Mouse (Mus musculus) megakaryocyte, adult 5-6 weeks (primary cell): ENCODE results near the gene Tmem94. TPM values are rescaled to one million over a fixed set of nuclear protein-coding genes. Genes with fewer than 3 reads are reported as not detected.

Experiments
- ATAC-seq: 2 replicates; pipeline ENCODE4 v1.8.0; 2016; ENCODE audit warnings: mild to moderate bottlenecking, inconsistent platforms; ENCODE audit not compliant: poor library complexity, severe bottlenecking
- total RNA-seq, 2 experiments: library from RNA; stranded (forward) in 1 of 2; stranded (reverse) in 1 of 2; fragments of 153-499, 151-499 nt in 1 of 2; fragments of 221-1000, 200-1000 nt in 1 of 2; gene quantifications; 2 replicates each; pipeline versions ENCODE4 v1.2.3 to v1.2.4; 2015 to 2017

Gene Tmem94
- total RNA-seq, 2 experiments from 2014 or later: 15.9 to 16.1 TPM

- ATAC-seq: no peak
Observed at GRCm38 (mm10) chr11:115829036-115829435, 63.8 kb downstream of the Tmem94 start.

- no peak for ATAC-seq
Observed at GRCm38 (mm10) chr11:115830550-115831325, 65.5 kb downstream of the Tmem94 start.

DNA sequence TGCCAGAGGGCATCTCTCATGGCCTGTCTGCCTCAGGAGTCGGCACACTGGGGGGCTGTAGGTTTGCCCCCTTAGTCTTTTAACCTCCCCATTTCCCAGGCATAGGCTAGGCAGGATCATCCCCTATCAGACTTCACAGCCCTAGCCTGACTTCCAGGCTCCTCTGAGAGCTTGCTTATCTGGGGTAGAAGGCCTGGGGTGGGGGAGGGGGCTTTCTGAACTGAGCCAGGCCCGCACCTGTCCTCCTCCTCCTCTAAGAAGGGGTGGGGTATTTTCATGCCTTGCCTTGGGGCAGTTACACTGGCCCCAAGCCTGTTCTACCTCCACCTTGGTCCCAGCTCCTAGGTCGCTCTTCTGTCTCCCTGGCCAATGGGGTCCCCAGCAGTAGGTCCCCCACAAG lies 66.3 kb downstream of the Tmem94 start:
- no peak for ATAC-seq

DNA sequence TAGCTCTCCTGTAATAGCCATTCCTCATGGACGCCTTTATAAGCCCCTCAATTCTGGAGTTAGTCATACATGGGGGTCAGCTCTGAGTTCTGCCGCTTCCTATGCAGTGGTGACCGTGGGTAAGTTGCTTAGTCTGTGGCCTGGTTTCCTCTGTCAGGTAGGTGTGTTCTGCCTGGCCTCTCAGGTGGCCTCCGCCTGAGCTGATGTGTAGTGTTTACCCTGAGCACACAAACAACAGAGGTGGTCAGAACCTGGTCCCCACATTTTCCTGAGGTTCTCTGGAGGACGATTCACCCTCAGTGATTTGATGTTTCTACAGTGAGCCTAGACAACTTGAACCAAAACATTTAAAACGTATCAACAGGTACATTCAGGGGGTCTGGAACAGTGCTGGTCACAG lies 66.8 kb downstream of the Tmem94 start:
- no peak for ATAC-seq

DNA sequence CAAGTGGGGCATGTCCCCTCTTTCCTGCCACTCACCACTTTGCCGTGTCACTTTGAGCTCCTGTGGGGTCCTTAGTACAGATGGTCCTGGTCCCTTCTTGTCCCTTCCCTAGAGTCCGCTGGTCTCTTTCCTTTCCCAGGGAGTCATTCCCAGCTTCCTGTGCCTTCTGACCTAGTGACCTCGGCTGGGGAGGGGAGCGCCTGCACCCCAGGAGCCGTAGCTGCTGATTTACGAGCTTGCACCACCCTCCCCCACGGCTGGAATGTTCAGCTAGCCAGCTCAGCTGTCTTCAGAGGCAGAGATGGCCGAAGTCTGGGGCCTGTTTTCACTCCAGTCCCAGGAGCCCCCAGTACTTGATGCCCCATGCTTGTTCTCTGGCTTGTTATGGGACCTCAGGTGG lies 67.3 kb downstream of the Tmem94 start:
- no peak for ATAC-seq

- no peak for ATAC-seq
Observed at GRCm38 (mm10) chr11:115833021-115833513, 67.8 kb downstream of the Tmem94 start.

- ATAC-seq: no peak
Observed at GRCm38 (mm10) chr11:115834033-115834432, 68.8 kb downstream of the Tmem94 start.

DNA sequence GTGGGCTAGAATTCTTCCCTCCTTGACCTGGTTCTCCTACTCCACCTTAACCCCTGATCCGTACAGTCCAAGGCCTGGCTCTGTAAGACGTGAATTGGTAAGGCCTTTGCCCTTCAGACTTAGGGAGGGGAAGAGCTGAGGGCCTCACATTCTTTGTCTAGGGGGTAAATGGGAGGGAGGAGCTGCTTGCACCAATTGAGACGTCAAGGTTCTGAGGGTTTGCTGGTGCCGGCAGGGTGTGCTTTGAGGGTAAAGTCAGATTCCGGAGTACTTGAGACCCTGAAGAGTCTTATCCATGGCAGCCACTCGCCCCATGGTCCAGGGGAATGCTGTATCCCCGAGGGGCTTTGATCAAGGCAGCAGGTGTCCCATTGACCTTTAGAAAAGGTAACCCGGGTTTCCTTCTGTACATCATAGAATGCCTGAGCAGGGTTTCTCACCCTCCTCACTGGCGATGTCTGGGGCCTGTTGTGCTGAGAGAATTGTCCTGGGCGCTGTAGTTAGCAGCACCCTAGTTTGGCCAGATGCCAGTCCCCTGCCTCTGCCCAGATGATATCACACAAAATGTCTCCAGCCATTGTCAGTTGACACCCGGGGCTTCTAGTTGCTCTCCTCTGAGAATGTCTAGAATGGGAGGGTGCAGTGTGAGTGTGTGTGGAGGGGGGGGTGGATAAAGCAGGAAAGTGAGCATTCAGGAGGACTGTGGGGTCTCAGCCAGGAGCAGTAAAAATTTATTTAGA lies 71.6 kb downstream of the Tmem94 start:
- ATAC-seq: no peak

GRCm38 (mm10) chr11:115837606-115838345 lies 72.5 kb downstream of the Tmem94 start:
- ATAC-seq: no peak

GRCm38 (mm10) chr11:115838895-115839311 lies 73.7 kb downstream of the Tmem94 start:
- ATAC-seq: no peak

GRCm38 (mm10) chr11:115839732-115840131 lies 74.5 kb downstream of the Tmem94 start:
- ATAC-seq: no peak

DNA sequence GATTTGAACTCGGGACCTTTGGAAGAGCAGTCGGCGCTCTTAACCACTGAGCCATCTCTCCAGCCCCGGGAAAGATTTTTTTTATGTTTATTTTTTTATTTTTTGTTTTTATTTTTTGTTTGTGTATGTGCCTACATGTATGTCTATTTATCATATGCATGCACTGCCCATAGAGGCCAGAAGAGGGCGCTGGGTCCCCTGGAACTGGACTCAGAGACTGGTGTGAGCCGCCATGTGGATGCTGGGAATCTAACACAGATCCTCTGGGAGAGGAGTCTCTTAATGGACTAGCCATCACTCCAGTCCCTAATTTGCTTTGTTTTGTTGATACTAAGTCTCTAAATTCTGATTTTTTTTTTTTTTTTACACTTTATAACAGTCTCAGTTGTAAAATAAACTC lies 75.8 kb downstream of the Tmem94 start:
- ATAC-seq: no peak

DNA sequence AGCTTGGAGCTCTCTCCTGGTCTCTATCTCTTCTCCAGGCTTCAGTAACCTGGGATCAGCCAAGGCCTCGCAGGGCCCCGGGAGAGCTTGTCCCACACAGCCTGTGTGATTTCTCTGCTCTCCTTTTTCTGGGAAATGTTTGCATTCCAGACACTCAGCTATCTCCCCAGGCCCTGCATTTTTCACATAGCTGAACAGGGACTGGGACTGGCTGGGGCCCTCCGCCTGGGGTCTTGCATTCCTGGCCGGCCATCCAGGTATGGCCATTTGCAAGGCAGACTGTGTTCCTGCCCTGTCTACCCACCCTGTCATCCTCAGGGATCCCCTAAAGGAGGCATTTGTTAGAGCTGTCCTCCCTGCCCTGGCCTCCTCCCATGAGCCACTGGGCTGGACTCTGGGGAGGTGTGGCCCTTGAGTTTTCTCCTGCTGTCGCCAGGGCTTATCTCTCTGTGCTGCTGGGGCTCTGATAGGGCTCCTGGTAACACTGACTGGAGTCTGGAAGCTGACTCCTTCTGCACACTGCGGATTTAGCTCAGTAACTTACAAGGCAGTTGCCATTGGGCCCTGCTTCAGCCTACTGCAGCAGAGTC lies 76.8 kb downstream of the Tmem94 start:
- no peak for ATAC-seq

DNA sequence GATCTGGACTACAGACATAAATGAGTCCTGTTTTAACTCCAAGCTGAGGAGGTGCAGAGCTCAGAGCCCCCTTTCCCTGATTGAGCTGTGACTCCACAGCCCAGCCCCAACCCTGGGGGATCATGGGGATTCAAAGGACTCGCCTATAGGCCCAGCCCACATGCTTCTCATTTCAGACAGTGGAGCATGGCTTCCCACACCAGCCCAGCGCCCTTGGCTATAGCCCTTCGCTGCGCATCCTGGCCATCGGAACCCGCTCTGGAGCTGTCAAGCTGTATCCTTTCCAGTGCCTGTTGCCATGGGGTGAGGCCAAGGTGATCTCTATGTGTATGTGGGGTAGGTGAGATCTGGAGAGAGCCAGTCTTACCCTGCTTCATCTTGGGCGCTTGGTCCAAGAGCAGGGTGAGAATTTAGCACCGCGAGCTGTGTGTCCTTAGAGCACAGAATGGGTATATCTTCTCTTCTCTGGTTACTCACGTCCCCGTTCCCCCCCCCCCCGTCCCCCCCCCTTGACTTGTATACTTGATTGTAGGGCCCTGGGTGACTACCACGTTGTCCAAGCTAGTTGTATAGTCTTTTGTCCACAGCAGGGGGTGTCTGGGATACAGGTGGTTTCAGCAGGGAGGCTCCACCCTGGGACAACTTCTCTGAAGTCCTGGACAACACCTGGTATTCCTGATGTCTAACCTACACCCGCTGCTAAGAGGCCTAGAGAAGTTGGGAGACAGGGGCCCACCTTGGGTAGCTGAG lies 78.1 kb downstream of the Tmem94 start:
- no peak for ATAC-seq

DNA sequence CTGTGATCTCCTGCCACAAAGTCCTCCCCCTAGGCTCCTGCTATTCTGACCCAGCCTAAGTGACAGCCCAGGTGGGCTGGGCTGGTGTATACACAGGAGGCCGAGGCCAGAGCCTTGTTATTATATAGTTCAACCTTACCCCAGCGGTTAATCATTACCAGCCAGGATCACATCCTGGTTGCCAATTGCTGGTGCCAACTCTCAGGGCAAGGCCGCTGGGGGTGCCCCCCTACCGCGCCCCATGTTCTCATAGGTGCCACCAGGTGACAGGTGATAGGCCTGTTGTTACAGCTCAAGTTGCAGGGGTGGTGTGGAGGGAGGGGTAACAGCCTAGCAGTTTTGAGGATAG lies 78.6 kb downstream of the Tmem94 start:
- no peak for ATAC-seq

DNA sequence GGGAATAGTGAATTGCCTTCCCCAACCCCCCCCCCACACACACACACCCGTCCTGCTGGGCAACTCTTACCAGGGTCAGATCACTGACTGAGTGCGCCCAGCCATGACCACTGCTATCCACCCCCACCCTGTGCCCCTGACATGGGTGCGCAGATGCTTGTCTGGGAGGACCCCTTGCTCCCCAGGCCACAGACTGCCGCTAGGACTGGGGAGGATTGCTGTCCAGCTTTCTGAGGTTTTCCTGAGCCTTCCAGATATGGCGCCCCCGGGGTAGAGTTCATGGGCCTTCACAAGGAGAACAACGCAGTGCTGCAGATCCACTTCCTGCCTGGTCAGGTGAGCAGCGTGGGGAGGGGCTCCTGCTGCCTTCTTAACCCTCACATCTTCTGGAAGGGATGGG lies 79.0 kb downstream of the Tmem94 start:
- ATAC-seq: no peak

GRCm38 (mm10) chr11:115845819-115846218 lies 80.6 kb downstream of the Tmem94 start:
- ATAC-seq: no peak
